Mouse (Mus musculus) cerebellum, adult 18-20 months (tissue): Measurements from ENCODE around the gene Hdgfl2.
"Not testable (repeated sequence)": the region's sequence is repeated elsewhere in the genome, so short reads cannot be mapped to it uniquely, and the experiment has no call there.

Experiments used
- DNase-seq, 2 experiments: peaks; one replicate each; pipeline ENCODE4 v3.0.0; 2021

The Hdgfl2 gene

GRCm38 (mm10) chr17:56062081-56062480 is 17.4 kb upstream of the Hdgfl2 start:
- no peak for DNase-seq

GRCm38 (mm10) chr17:56065715-56066114 is 13.7 kb upstream of the Hdgfl2 start:
- DNase-seq = not testable (repeated sequence)

DNA sequence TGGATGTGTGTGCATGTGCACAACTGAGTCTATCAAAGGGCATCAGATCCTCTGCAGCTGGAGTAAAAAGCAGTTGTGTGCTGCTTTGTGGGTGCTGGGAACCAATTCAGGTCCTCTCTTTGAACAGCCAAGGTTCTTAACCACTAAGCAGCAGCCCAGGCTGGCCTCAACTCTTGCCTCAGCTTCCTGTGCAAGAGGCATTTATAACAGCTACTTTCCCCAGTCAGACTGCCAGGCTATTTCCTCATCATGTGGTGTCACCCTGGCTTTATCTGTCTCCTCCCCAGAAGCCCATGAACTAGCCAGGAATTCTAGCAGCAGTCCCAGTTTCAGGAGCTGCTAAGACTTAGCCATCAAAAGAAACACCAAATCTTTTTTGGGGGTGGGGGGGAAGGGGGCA is 13.0 kb upstream of the Hdgfl2 start:
- no peak for DNase-seq

DNA sequence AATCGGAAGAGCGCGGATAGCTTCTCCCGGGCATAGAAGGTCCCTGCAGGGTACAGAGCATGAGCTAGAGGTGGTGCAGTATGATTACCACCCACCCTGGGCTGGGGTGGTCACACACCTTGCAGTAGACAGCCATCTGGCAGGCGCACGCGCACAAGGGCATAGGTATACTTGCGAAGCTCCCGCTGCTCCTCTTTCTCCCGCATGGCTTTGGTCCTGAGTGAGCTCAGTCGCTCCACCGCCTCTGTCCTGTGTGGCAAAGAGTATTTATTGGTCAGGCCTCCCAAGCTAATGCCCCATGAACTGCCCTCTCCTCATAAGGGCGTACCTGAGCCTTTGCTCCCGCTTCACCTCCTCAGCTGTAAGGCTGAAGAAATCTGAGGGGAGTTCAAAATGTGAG is 10.4 kb upstream of the Hdgfl2 start:
- no peak for DNase-seq

GRCm38 (mm10) chr17:56071126-56071525 is 8.3 kb upstream of the Hdgfl2 start:
- no peak for DNase-seq

- DNase-seq = no peak
Observed at GRCm38 (mm10) chr17:56072243-56072642, 7.2 kb upstream of the Hdgfl2 start.

- DNase-seq = peak; percentile 70 to 78
Observed at GRCm38 (mm10) chr17:56074097-56074826, 5.2 kb upstream of the Hdgfl2 start.

DNA sequence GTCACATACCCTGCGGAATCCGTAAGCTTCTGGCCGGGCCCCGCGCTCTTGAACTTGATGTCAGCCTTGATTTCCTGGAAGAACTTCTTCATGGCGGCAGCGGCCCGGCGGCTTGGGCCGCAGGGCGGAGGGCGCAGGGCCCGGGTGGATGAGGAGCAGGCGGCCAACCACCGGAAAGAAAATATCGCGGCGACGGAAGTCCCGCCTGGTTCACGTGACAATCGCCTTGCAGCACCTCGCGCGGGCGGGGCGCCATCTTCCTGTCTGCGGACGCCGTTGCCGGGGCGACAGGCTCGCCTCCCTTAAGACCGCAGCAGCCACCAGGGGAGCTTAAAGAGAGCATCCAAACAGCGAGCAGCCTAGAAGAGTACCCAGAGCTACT is 4.6 kb upstream of the Hdgfl2 start, which contains the start of gene Ubxn6:
Gene Ubxn6 (minus strand): TSS at position 202 of the 382 bp plus-strand sequence.
- DNase-seq = peak; percentile 98

GRCm38 (mm10) chr17:56077523-56077922 is 1.9 kb upstream of the Hdgfl2 start:
- no peak for DNase-seq

- peak; percentile 32 to 40 for DNase-seq
Observed at GRCm38 (mm10) chr17:56078361-56078760, 1.1 kb upstream of the Hdgfl2 start.

DNA sequence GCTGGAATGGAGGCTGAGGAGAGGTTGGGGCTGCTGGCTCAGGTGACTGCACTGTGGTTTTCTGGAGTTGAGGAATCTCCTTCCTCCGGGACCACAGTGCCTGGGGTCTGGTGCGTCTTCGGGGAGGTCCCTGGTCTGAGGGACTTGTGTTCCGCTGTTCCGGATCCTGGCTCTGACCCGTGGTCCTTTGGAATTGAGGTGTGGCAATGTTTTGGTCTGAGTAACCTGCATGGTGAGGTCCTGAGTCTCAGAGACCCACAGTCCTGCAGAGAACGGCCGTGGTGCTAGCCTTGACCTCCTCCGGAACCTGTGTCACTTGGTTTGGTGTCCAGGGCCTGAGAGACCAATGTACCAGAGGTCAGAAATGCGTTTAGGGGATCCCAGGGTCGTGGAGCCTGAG is 487 bp downstream of the Hdgfl2 start:
- DNase-seq = no peak

GRCm38 (mm10) chr17:56080781-56081585 is 1.5 kb downstream of the Hdgfl2 start:
- peak in 1 of 2 experiments; percentile 23 for DNase-seq

DNA sequence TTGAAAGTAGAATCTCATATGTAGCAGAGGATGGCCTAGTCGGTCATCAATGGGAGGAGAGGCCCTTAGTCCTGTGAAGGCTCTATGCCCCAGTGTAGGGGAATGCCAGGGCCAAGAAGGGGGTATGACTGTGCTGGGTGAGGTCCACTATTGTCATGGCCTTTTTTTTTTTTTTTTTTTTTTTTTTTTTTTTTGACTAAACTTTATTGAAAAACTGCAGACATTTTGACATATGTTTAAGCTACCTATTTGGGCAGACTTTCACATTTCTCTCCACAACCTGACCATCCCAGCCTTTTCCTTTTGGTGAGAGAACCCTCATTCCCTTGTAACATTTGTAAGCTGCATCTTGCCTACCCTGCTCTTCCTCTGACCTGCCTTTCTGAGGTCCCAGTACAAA is 12.9 kb downstream of the Hdgfl2 start:
- DNase-seq = no peak

GRCm38 (mm10) chr17:56092794-56093193 is 13.4 kb downstream of the Hdgfl2 start:
- no peak for DNase-seq

- no peak for DNase-seq
Observed at GRCm38 (mm10) chr17:56096883-56097282, 17.4 kb downstream of the Hdgfl2 start.

DNA sequence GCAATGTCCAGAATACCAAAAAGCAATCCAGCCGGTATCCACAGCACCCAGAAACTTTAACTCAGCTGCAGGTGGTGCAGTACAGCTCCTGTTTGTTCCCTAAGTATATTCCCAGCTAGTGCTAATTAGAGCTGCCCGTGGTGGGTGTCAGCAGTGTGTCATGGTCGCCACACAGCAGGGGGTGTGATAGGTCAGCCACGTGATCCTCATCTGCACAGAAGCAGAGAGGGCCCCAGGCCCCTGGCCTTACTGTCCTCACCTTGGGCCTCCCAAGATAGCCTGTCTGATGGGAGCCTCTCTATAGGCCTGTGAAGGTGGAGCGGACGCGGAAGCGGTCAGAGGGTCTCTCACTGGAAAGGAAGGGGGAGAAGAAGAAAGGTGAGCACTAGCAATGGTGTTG is 18.7 kb downstream of the Hdgfl2 start:
- no peak for DNase-seq

DNA sequence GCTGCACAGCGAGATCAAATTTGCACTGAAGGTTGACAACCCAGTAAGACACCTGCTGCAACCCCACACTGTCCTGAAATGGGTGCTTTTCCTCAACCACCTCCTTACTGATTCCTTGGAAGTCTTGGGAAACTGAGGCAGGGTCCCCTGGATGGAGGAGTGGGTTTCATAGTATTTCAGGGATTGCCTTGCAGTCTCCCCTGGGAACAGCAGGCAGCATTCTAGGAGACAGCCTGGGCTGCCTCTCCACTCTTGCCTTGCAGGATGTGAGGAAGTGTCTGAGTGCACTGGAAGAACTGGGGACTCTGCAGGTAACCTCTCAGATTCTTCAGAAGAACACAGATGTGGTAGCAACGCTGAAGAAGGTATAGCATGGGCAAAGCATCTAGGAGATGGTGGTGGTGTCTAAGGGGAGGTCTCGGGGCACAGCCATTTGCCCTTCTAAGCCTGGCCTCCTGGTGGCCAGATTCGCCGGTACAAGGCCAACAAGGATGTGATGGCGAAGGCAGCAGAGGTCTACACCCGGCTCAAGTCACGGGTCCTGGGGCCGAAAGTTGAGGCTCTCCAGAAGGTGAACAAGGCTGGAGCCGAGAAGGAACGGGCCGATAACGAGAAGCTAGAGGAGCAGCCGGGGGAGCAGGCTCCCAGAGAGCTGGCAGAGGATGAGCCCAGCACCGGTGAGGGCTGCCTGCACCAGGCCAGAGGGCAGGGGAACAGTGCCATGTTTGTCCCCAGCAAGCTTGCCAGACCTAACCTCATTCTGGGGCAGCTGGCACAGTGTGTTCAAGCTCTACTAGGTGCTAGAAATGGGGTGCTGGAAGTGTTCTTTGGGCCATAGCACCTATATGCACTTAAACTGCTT is 19.5 kb downstream of the Hdgfl2 start:
- DNase-seq = no peak

DNA sequence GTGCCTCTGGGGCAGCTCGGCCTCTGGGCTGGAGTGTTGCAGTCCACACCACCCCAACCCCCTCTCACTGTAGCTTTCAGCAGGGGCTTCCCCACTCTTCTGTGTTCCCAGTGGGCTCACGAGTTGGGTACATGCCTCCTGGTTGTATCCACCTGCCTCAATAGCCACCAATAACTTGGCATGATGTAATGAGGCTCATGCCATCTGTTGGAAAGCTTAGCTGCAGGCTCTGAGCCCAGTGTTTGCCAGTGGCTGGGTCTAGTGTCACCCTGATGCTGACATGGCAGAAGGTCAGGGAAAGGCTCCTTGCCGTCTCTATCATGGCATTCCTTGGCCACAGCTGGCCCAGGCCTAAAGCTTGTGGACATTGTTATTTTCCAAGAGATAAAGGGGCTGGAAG is 21.4 kb downstream of the Hdgfl2 start:
- no peak for DNase-seq

DNA sequence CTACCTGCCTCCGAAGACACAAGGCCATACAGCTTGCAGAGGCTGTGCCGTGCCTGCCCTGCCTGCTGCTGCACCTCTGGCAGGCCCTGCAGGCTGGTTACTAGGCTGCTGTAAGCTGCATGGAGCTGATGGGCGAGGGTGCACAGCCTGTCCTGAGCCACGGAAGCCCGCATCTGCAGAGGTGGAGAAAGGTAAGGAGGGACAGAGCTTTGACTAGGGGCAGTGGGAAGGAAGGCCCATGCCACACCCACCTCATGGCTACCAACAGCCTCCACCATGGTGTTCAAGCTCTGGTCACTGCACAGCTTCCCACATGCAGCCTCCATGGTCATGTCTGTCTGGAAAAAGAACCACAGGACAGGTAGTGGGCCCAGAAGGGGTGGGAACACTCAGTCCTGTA is 22.7 kb downstream of the Hdgfl2 start:
- DNase-seq = no peak

GRCm38 (mm10) chr17:56102927-56103326 is 23.5 kb downstream of the Hdgfl2 start:
- no peak for DNase-seq

GRCm38 (mm10) chr17:56103465-56104285 is 24.2 kb downstream of the Hdgfl2 start:
- no peak for DNase-seq

DNA sequence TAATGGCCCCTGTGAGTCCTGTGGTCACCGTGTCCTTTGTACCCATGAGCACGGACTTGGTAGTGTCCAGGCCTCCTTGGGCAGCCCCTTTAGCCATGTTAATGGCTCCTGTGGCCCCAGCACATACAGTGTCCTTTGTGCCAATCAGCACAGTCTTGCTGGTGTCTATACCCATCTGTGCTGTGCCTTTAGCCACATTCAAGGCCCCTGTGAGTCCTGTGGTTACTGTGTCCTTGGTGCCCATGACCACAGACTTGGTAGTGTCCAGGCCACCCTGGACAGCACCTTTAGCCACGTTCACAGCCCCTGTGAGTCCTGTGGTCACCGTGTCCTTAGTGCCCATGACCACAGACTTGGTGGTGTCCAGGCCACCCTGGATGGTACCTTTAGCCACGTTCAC is 25.4 kb downstream of the Hdgfl2 start:
- not testable (repeated sequence) for DNase-seq
